Mouse (Mus musculus) embryonic facial prominence, embryonic 14.5 days (tissue): ENCODE data around the gene Secisbp2. TPM values are rescaled to one million over a fixed set of nuclear protein-coding genes. Genes with fewer than 3 reads are reported as not detected.

Source experiments
- polyA plus RNA-seq: library from polyadenylated mRNA; unstranded; fragments of >200 nt; fragmentation: Nextera tagmentation; extraction: Ambion mirVana; gene quantifications from 2 replicates; pipeline ENCODE4 v1.2.1, GENCODE M21; 2014

The Secisbp2 gene
- polyA plus RNA-seq, 1 experiment from 2014 or later, result 31.4 TPM

Other genes starting within 250 kb of the Secisbp2 start
- 81.4 and 97.6 TPM in 2 replicates for gene S1pr3, start 243.1 kb upstream of the Secisbp2 start, polyA plus RNA-seq
- 1.3 and 1.5 TPM in 2 replicates for gene Shc3, start 82.3 kb upstream of the Secisbp2 start, polyA plus RNA-seq
- gene Cks2, start 6.5 kb upstream of the Secisbp2 start, polyA plus RNA-seq, result 283 and 285 TPM in 2 replicates
- 11.1 and 11.7 TPM in 2 replicates for gene Sema4d, start 142.1 kb downstream of the Secisbp2 start, polyA plus RNA-seq
- gene Gadd45g, start 195.0 kb downstream of the Secisbp2 start, polyA plus RNA-seq, result 53.3 and 57.3 TPM in 2 replicates